Mouse (Mus musculus) kidney, embryonic 15.5 days (tissue): ENCODE results near the gene Atl3. TPM values are rescaled to one million over a fixed set of nuclear protein-coding genes. Genes with fewer than 3 reads are reported as not detected.

Experiments used
- ATAC-seq: fragments of 200-750 bp; cut with Nextera tagmentation; replicated peaks from 2 replicates; pipeline ENCODE4 v1.8.0; 2017; ENCODE audit warnings: moderate TSS enrichment; ENCODE audit not compliant: low FRiP score
- H3K27ac ChIP-seq: fragments of 300-500 bp; sonication (generic); 2 replicates; pipeline ENCODE4 v1.5.1; 2015; ENCODE audit warnings: mild to moderate bottlenecking, inconsistent platforms
- H3K27me3 ChIP-seq: fragments of 300-500 bp; sonication (generic); 2 replicates; pipeline ENCODE4 v1.6.1; 2015; ENCODE audit warnings: inconsistent platforms
- H3K36me3 ChIP-seq: fragments of 300-500 bp; sonication (generic); 2 replicates; pipeline ENCODE4 v1.6.1; 2015; ENCODE audit warnings: inconsistent platforms
- H3K4me1 ChIP-seq: fragments of 300-500 bp; sonication (generic); 2 replicates; pipeline ENCODE4 v1.6.1; 2015; ENCODE audit warnings: inconsistent platforms
- H3K4me2 ChIP-seq: fragments of 300-500 bp; sonication (generic); 2 replicates; pipeline ENCODE4 v1.6.1; 2015; ENCODE audit warnings: moderate library complexity, mild to moderate bottlenecking, inconsistent platforms
- H3K4me3 ChIP-seq: fragments of 300-500 bp; sonication (generic); replicated peaks from 2 replicates; pipeline ENCODE4 v1.5.1; 2015; ENCODE audit warnings: mild to moderate bottlenecking, inconsistent platforms
- H3K9ac ChIP-seq: fragments of 300-500 bp; sonication (generic); 2 replicates; pipeline ENCODE4 v1.6.1; 2015; ENCODE audit warnings: mild to moderate bottlenecking, inconsistent platforms
- H3K9me3 ChIP-seq: fragments of 300-500 bp; sonication (generic); replicated peaks from 2 replicates; pipeline ENCODE4 v1.6.1; 2016; ENCODE audit warnings: inconsistent platforms
- WGBS: fragments of 180-500 bp; shearing (Covaris S2); methylation state at CpG from one replicate; pipeline ENCODE4 v1.1.7; 2015; ENCODE audit warnings: mixed read lengths; 5-methylcytosine and 5-hydroxymethylcytosine counted together
- polyA plus RNA-seq: library from polyadenylated mRNA; unstranded; fragments of >200 nt; fragmentation: Nextera tagmentation; extraction: Ambion mirVana; gene quantifications from 2 replicates; pipeline ENCODE4 v1.2.1, GENCODE M21; 2015

Gene Atl3
- polyA plus RNA-seq, 1 experiment from 2014 or later = 12.3 TPM

GRCm38 (mm10) chr19:7564457-7564856, 70.6 kb downstream of the Atl3 start:
- Histone ChIP-seq H3K36me3 (no peaks in the 10 kb centered on the region), H3K4me1 (peaks cover 8% of the 10 kb centered on the region), H3K4me3 (no peak overlapping the region), H3K9me3 (no peaks in the 10 kb centered on the region), H3K9ac (no peak overlapping the region), H3K27ac (no peak overlapping the region), H3K27me3 (no peaks in the 10 kb centered on the region), H3K4me2 (no peak overlapping the region)
- WGBS = 92% methylated on average over 1 of the region's 1 CpGs
- ATAC-seq = no peak

DNA sequence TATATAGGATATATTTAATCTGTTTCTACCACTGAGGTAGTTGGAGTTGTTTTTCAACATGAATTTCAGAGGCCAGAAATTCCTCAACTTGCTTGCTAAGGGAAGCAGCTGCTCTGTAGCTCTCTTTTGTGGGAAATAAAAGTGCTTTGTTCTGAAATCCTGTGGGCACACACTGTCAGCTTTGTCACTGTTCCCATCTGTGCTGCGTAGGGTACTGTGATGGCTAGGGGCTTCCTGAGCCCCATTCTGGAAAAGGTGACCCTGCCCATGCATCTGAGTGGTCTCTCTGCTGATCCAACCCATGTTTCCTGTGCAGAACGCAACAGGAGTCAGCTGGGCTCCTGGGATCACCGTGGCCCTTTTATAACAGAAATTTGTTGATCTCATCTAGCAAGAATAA, 73.0 kb downstream of the Atl3 start:
- WGBS = 81% methylated on average over 3 of the region's 3 CpGs
- Histone ChIP-seq H3K4me3 (no peak overlapping the region), H3K4me2 (no peak overlapping the region), H3K9ac (no peak overlapping the region), H3K36me3 (no peaks in the 10 kb centered on the region), H3K27me3 (no peaks in the 10 kb centered on the region), H3K4me1 (peaks cover 8% of the 10 kb centered on the region), H3K9me3 (no peaks in the 10 kb centered on the region), H3K27ac (no peak overlapping the region)
- no peak for ATAC-seq

DNA sequence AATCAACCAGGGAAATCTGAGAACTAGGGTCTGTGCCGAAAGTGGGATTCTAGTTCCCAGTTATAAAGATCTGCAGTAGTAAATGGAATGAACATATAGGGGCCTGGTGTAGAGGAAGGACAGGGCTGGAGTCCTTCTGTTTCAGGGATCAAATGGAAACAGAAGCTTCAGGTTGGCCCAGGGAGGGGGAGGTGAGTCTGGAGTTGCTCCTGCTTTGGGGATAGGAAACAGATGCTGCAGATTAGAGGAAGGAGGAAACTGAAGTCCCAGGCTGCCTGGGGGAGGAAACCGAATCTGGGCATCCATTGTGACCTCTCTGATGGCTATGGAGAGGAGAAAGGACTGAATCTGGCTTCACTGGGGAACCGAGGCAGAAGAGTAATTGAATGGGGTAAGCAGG, 74.5 kb downstream of the Atl3 start:
- no peaks in the 10 kb centered on the region for H3K36me3 ChIP-seq
- H3K4me1 ChIP-seq = peaks cover 8% of the 10 kb centered on the region
- H3K9ac ChIP-seq = no peak overlapping the region
- WGBS = 15% methylated on average over 3 of the region's 3 CpGs
- no peaks in the 10 kb centered on the region for H3K27me3 ChIP-seq
- H3K9me3 ChIP-seq = no peaks in the 10 kb centered on the region
- ATAC-seq = no peak; the same call in 1 of the 2 replicates
- no peak overlapping the region for H3K27ac ChIP-seq
- no peak overlapping the region for H3K4me3 ChIP-seq
- no peak overlapping the region for H3K4me2 ChIP-seq

DNA sequence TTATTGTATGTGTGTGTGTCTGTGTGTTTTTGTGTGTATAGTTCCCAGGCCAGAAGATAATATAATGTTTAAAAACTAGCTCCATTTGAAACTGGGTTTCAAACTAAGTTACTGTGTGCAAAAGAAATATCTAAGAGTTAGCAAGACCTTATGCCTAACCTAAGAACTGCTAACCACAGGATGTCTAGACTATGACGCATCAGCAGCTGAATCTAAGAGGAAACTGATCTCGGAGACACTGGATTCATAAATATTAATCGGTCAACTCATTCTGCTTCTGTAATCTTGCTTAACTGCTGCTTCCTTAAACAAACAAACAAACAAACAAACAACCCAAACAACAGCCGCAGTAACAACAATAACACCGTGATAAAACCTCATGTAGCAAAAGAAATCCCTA, 75.8 kb downstream of the Atl3 start:
- H3K36me3 ChIP-seq = no peaks in the 10 kb centered on the region
- 81% methylated on average over 5 of the region's 5 CpGs for WGBS
- no peak overlapping the region for H3K4me2 ChIP-seq
- no peak overlapping the region for H3K9ac ChIP-seq
- H3K9me3 ChIP-seq = no peaks in the 10 kb centered on the region
- no peak overlapping the region for H3K4me3 ChIP-seq
- H3K27me3 ChIP-seq = no peaks in the 10 kb centered on the region
- ATAC-seq = no peak
- H3K4me1 ChIP-seq = peaks cover 8% of the 10 kb centered on the region
- no peak overlapping the region for H3K27ac ChIP-seq

- ATAC-seq = no peak
- H3K4me2 ChIP-seq = no peak overlapping the region
- H3K4me1 ChIP-seq = no peaks in the 10 kb centered on the region
- H3K36me3 ChIP-seq = no peaks in the 10 kb centered on the region
- no peak overlapping the region for H3K27ac ChIP-seq
- 88% methylated on average over 1 of the region's 1 CpGs for WGBS
- no peaks in the 10 kb centered on the region for H3K9me3 ChIP-seq
- H3K4me3 ChIP-seq = no peak overlapping the region
- no peak overlapping the region for H3K9ac ChIP-seq
- H3K27me3 ChIP-seq = no peaks in the 10 kb centered on the region
Measured at GRCm38 (mm10) chr19:7576180-7576579, 82.3 kb downstream of the Atl3 start.

DNA sequence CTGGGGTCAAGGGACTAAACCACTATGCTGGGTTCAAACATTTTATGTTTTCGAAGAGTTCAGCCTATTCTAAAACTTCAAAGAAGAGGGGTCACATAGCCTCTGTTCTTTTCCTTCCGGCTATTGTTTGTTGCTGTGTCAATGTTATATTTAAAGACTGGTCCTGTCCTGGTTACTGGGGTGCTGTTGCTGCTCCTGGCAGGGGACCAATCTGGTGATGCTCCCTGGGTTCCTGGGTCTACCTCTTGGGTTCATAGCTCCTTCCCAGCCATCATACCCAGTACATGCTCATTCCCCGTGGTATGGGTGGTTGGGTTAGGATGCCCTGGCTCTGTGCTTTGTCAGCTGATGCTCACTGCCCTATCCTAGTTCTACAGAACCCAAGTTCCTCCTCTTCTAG, 83.9 kb downstream of the Atl3 start:
- Histone ChIP-seq H3K9ac (no peak overlapping the region), H3K4me1 (no peaks in the 10 kb centered on the region), H3K9me3 (no peaks in the 10 kb centered on the region), H3K36me3 (no peaks in the 10 kb centered on the region), H3K4me3 (no peak overlapping the region), H3K27ac (no peak overlapping the region), H3K27me3 (no peaks in the 10 kb centered on the region), H3K4me2 (no peak overlapping the region)
- ATAC-seq = no peak
- WGBS = 74% methylated on average over 3 of the region's 3 CpGs

DNA sequence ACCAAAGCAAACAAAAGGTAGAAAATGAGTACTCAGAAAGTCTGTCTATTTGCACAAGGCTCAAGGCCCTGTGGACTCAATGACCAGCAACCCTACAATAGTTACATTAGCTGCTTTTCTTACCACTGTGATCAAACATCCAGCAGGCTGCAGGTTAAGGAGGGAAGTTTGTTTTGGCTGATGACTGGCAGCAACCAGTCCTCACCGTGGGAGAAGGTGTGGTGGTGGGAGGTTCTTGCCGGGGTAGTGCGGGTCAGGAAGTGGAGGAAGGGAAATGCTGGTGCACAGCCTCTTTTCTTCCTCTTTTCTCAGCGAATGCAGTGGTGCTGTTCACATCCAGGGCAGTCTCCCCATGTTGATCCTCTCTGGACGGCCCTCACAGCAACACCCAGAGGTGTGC, 87.2 kb downstream of the Atl3 start:
- H3K36me3 ChIP-seq = no peaks in the 10 kb centered on the region
- no peak overlapping the region for H3K9ac ChIP-seq
- H3K4me1 ChIP-seq = no peaks in the 10 kb centered on the region
- H3K4me3 ChIP-seq = no peak overlapping the region
- no peak overlapping the region for H3K4me2 ChIP-seq
- no peak overlapping the region for H3K27ac ChIP-seq
- WGBS = 42% methylated on average over 5 of the region's 5 CpGs
- ATAC-seq = no peak
- H3K27me3 ChIP-seq = no peaks in the 10 kb centered on the region
- H3K9me3 ChIP-seq = no peaks in the 10 kb centered on the region

- Histone ChIP-seq H3K4me1 (no peaks in the 10 kb centered on the region), H3K4me3 (no peak overlapping the region), H3K36me3 (no peaks in the 10 kb centered on the region), H3K27me3 (no peaks in the 10 kb centered on the region), H3K4me2 (no peak overlapping the region), H3K27ac (no peak overlapping the region), H3K9me3 (no peaks in the 10 kb centered on the region), H3K9ac (no peak overlapping the region)
- no peak for ATAC-seq
- WGBS = 54% methylated on average over 7 of the region's 7 CpGs
Measured at GRCm38 (mm10) chr19:7583101-7583500, 89.3 kb downstream of the Atl3 start.

DNA sequence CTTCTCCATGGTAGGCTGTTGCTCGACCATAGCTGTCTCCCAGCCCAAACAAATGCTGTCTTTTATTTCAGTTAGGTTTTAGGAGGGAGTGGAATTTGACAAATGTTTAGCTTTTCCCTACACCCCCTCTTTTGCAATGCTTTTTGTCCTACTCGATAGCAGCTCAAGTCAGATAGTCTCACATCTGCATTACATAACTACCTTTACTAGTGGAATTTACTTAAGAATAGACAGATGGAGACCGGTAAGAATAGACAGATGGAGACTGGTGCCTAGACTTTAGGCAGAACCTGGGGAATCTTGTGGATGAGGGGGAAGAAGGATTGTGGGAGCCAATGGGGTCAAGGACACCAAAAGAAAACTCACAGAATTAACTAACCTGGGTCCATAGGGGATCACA, 89.8 kb downstream of the Atl3 start:
- Histone ChIP-seq H3K4me3 (no peak overlapping the region), H3K27me3 (no peaks in the 10 kb centered on the region)
- 81% methylated on average over 3 of the region's 3 CpGs for WGBS

DNA sequence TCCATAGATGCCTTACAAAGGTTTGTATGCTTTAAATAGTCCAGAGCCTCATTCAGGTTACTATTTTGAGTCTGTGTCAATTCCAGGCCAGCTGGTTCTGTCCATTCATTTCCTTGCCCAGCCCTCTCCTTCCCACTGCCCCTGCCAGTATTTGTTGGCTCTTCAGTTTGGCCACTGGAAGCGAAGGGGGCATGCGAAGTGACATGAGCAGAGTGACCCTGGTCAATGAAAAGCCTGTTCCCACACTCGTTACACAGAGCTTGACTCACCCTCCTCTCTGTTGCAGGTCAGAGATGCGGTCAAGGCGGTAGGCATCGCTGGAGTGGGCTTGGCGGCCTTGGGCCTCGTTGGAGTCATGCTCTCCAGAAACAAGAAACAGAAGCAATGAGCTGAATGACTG, 91.4 kb downstream of the Atl3 start:
- Histone ChIP-seq H3K27ac (no peak overlapping the region), H3K36me3 (no peaks in the 10 kb centered on the region), H3K27me3 (no peaks in the 10 kb centered on the region), H3K4me1 (no peaks in the 10 kb centered on the region), H3K9ac (no peak overlapping the region), H3K9me3 (no peaks in the 10 kb centered on the region), H3K4me3 (no peak overlapping the region), H3K4me2 (no peak overlapping the region)
- ATAC-seq = no peak
- 82% methylated on average over 8 of the region's 8 CpGs for WGBS

More for the DNA sequence above, 89.8 kb downstream of the Atl3 start:
- Histone ChIP-seq H3K4me1 (no peaks in the 10 kb centered on the region), H3K9ac (no peak overlapping the region), H3K36me3 (no peaks in the 10 kb centered on the region), H3K27ac (no peak overlapping the region), H3K9me3 (no peaks in the 10 kb centered on the region), H3K4me2 (no peak overlapping the region)
- no peak for ATAC-seq

- 93% methylated on average over 6 of the region's 6 CpGs for WGBS
- H3K27me3 ChIP-seq = no peaks in the 10 kb centered on the region
- H3K4me1 ChIP-seq = no peaks in the 10 kb centered on the region
- no peak overlapping the region for H3K4me3 ChIP-seq
- no peak overlapping the region for H3K9ac ChIP-seq
- no peaks in the 10 kb centered on the region for H3K36me3 ChIP-seq
- H3K4me2 ChIP-seq = no peak overlapping the region
- H3K9me3 ChIP-seq = no peaks in the 10 kb centered on the region
- ATAC-seq = no peak
- no peak overlapping the region for H3K27ac ChIP-seq
Measured at GRCm38 (mm10) chr19:7585764-7586163, 91.9 kb downstream of the Atl3 start.
